14 mouse cellular contexts compared by ENCODE assay signal in the genomic region with DNA sequence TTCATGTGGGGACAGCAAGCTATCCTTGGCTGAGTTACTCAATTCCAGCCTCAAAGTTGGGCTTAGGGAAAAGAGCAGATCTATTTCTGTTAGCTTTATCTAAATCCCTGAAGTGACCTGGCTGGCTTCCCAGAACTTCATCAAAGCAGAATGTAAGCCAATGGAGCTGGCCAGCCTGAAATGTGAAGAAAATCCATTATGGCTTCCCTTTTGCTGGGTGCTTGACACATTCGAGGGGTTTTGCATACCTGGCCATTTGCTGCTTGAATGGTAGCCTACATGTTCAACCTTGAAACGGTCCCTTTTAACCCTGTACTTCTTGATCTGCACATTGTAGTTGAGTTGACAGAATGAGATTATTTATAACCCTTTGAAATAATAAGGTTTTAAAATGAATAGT. TPM values are rescaled to one million over a fixed set of nuclear protein-coding genes. Genes with fewer than 3 reads are reported as not detected.
A peak's percentile ranks its signal among the peaks of the same experiment; 100 is the strongest.
DNase-seq lines count a peak whose midpoint lies in the region; ATAC-seq and TF ChIP-seq lines count a peak whose summit lies in the region.
"Had no signal": no experiment of that assay in that cellular context is flagged by ENCODE, and none has a peak within 500 bp of the region (broad histone marks: within the 10 kb centered on the region; RNA-seq: fewer than 3 reads in every experiment).

No protein-coding gene starts in this region.

- H3K36me3 ChIP-seq in liver, adult 2 months (ENCODE audit: control insufficient read depth, insufficient read depth, low read length): no peaks in the 10 kb centered on the region
- H3K36me3 ChIP-seq: neural tube, embryonic 12.5 days had no signal

- ATAC-seq in CD4-positive, CD25-positive, alpha-beta regulatory T cell, adult 4 months: no peak
- ATAC-seq: forebrain, embryonic 16.5 days; hindbrain, embryonic 16.5 days had no signal

- TF ChIP-seq CTCF in cerebellum, adult 2 months (IDR thresholded peaks at IDR 0.05; ENCODE audit: borderline replicate concordance, insufficient read depth, low read depth, low read length): no peak
- TF ChIP-seq CTCF in liver, adult 2 months (IDR thresholded peaks at IDR 0.05; ENCODE audit: low read depth, low read length): no peak

- H3K27me3 ChIP-seq in cerebellum, adult 2 months (ENCODE audit: control insufficient read depth, insufficient read depth, low read length): no peaks in the 10 kb centered on the region
- H3K27me3 ChIP-seq in liver, adult 2 months (ENCODE audit: control insufficient read depth, insufficient read depth, low read length): no peaks in the 10 kb centered on the region
- H3K27me3 ChIP-seq: neural tube, embryonic 12.5 days had no signal

- peaks cover 2% of the 10 kb centered on the region; the same call in 1 of the 2 replicates for H3K4me1 ChIP-seq in cerebellum, adult 2 months (ENCODE audit: control insufficient read depth, insufficient read depth, low read length)
- no peaks in the 10 kb centered on the region for H3K4me1 ChIP-seq in liver, adult 2 months (ENCODE audit: control insufficient read depth, insufficient read depth, low read length)
- H3K4me1 ChIP-seq: neural tube, embryonic 12.5 days had no signal

- H3K4me3 ChIP-seq in cerebellum, adult 2 months (replicated peaks; ENCODE audit: insufficient read depth, low read depth, low read length): no peak overlapping the region
- no peak overlapping the region for H3K4me3 ChIP-seq in liver, adult 2 months (ENCODE audit: insufficient read depth, low read depth, low read length)
- H3K4me3 ChIP-seq: left cerebral cortex, adult 2 months; neural tube, embryonic 12.5 days had no signal

- no peak for TF ChIP-seq POLR2A in cerebellum, adult 2 months (IDR thresholded peaks at IDR 0.05; ENCODE audit: borderline replicate concordance, insufficient read depth, low read length)
- TF ChIP-seq POLR2A in liver, adult 2 months (IDR thresholded peaks at IDR 0.05; ENCODE audit: extremely low read depth, insufficient read depth, low read length): no peak

- WGBS in cerebellum, adult 2 months: 22% methylated on average over 2 of the region's 2 CpGs
- WGBS in liver, adult 2 months: 51% methylated on average over 2 of the region's 2 CpGs

- intact Hi-C loops in left cerebral cortex, postnatal 25 days (cut with DNase I): no loop called here

- peak; percentile 8 to 51 for DNase-seq in cerebellum, adult 2 months
- DNase-seq in cerebellum, adult 8-10 months: no peak
- DNase-seq in liver, adult 2 months (ENCODE audit: extremely low read depth, low read depth, low spot score): peak; percentile 51
- DNase-seq in liver: no peak
- DNase-seq in cerebellum, postnatal 36 days: peak; percentile 10 to 39
- DNase-seq in lung, postnatal 14 days: peak; percentile 12
- no peak for DNase-seq in left cerebral cortex, postnatal 25 days (ENCODE audit: low spot score in 2 of 2)
- DNase-seq: spleen, adult 18-20 months had no signal

- H3K27ac ChIP-seq in cerebellum, adult 2 months (ENCODE audit: insufficient read depth, low read length): no peak overlapping the region
- H3K27ac ChIP-seq in liver, adult 2 months (replicated peaks; ENCODE audit: insufficient read depth, low read depth, low read length): no peak overlapping the region
- H3K27ac ChIP-seq: left cerebral cortex, adult 2 months; neural tube, embryonic 12.5 days had no signal

- no peaks in the 10 kb centered on the region for H3K79me2 ChIP-seq in liver, adult 2 months (ENCODE audit: control insufficient read depth, insufficient read depth, low read length)

- H3K9ac ChIP-seq in liver, adult 2 months (ENCODE audit: low read depth, low read length): no peak overlapping the region
- H3K9ac ChIP-seq: neural tube, embryonic 12.5 days had no signal

RNA-seq across cellular contexts. Expression of a gene that starts 13.9 kb away (rescaled TPM):
- polyA plus RNA-seq in cerebellum, adult 2 months (2012; rRNA removed): 16.7 and 18.1 TPM in 2 replicates
- total RNA-seq in liver, adult 2 months (2014; rRNA removed): 1.2 and 1.6 TPM in 2 replicates
- 0.67 and 1.0 TPM in 2 replicates for polyA plus RNA-seq in liver, adult 2 months (2012; rRNA removed)
- polyA plus RNA-seq in CD4-positive, CD25-positive, alpha-beta regulatory T cell, adult 4 months (2017; shearing (Covaris generic)): not detected
- total RNA-seq in left cerebral cortex, postnatal 25 days (2021): 10 to 100 TPM; 83.1 to 87.9 TPM
- total RNA-seq: megakaryocyte progenitor cell, adult 5-6 weeks had no signal

Comparison
In these comparisons a context has a peak if more than half of its experiments do, and no peak if none do; other contexts are left out.
1. DNase-seq: peak in cerebellum, adult 2 months (2 of 2), liver, adult 2 months (single experiment), cerebellum, postnatal 36 days (2 of 2) and lung, postnatal 14 days (single experiment); none in cerebellum, adult 8-10 months (single experiment), liver (single experiment) and left cerebral cortex, postnatal 25 days (0 of 2).